Mouse (Mus musculus): ENCODE data around the gene Cdyl2.

DNA sequence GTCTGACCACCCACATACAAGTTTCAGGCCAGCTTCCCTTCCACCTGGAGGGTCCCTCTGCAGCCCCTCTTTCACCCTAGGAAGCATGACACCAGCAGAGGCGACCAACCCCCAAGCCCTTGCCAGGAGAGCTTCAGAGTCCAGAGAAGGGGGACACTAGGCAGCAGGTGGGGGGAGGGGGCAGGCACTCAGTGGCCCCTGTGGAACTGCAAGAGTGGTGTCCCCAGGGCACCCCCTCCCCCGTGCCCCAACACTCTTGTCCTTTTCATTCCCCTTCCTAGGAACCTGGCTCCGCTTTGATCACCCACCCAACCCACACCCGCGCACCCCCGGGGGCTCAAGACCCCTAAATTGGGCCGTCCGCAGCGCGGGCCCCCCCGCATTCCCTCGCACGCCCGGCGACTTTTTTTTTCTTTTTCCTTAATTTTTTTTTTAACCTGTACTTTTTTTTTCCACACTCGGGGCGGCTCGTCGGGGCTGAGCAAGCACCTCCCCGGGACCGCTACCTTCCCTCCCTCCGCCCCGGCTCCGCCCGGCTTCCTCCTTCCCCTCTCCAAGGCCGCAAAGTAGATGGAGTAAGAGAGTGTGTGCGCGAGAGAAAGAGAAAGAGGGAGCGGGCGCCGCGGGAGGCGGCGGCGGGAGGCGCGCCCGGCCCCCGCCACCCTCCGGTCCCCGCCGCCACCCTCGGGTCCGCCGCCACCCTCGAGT lies 661 bp downstream of the Cdyl2 start:
- TF ChIP-seq CTCF (IDR thresholded peaks at IDR 0.05; ENCODE audit: low read depth) (no peak), EP300 (optimal IDR thresholded peaks at IDR 0.05) (no peak)

All from stomach, postnatal 0 days (tissue).